Mouse (Mus musculus): ENCODE measurements around the gene Hspa12b. TPM values are rescaled to one million over a fixed set of nuclear protein-coding genes. Genes with fewer than 3 reads are reported as not detected.

Gene Hspa12b
- polyA plus RNA-seq, 1 experiment from 2014 or later = 14.2 TPM

DNA sequence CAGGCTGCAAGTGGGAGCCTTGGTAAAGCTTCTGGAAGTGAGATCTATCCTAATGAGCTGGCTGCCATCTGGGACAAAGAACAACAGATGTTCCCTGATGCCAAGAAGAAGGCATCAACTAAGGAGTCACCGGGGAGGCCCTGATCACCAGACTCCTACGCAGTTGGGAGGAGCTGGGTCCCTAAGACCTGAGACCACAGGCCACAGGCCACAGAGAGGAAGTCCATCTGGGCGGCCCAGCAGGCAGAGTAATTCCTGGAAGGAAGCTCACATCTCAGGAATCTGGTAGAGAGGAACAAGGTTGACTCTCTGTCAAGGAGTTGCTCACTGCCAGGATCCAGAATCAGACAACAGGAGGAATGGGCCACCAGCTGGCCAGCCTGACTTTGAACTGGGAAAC, 2.9 kb upstream of the Hspa12b start:
- ATAC-seq (ENCODE audit: insufficient number of reproducible peaks, insufficient read depth, low FRiP score, low read depth) = no peak
- WGBS = 67% methylated on average over 3 of the region's 3 CpGs
- Histone ChIP-seq H3K36me3 (ENCODE audit: control insufficient read depth, insufficient read depth, low read length) (no peaks in the 10 kb centered on the region), H3K9ac (replicated peaks; ENCODE audit: low read depth, low read length) (no peak overlapping the region), H3K4me1 (ENCODE audit: control insufficient read depth, insufficient read depth, low read length) (peaks cover 21% of the 10 kb centered on the region), H3K27me3 (ENCODE audit: control insufficient read depth, insufficient read depth, low read length) (no peaks in the 10 kb centered on the region), H3K4me3 (ENCODE audit: low read depth, low read length) (no peak overlapping the region), H3K9me3 (ENCODE audit: control insufficient read depth, low read depth, low read length) (no peaks in the 10 kb centered on the region), H3K27ac (ENCODE audit: low read length) (no peak overlapping the region), H3K4me2 (replicated peaks; ENCODE audit: low read depth, low read length) (no peak overlapping the region)

DNA sequence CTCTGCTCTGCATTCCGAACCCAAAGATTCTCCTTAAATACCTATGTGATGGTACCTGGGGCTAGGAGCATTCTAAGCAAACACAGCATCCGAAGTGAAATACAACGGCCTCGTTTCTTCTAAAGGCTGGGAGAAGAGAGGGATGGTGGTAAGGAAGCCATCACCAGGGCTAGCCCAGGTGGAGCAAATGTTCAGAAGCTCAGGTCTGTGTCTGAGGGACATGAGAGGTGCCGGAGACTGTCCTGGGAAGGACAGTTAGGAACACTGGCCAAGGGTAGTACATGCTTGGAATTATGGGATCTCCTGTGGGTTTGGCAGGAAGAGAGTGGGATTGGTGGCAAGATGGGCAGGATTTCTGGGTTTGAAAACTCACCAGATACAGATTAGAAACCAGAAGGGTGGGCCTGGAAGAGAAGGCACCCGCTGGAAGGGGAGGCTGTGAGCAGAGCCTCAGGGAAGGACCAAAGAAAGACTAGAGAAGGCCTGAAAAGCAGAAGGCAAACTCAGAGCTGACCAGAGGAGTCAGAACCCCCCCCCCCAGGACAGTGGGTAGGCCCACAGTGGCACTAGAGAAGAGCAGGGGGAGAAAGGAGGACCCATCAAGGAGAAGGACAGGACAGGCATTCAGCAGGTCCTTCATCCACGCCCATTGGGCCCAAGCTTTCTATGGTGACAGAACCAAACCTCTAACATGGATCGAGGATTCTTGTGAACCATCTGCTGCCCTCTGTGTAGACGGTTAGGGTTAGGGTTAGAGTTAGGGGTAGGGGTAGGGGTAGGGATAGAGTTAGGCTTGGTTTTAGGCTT, 1.7 kb upstream of the Hspa12b start:
- H3K9ac ChIP-seq (replicated peaks; ENCODE audit: low read depth, low read length) = no peak overlapping the region
- no peak overlapping the region for H3K27ac ChIP-seq (ENCODE audit: low read length)
- H3K4me3 ChIP-seq (ENCODE audit: low read depth, low read length) = no peak overlapping the region
- 90% methylated on average over 9 of the region's 9 CpGs for WGBS
- H3K4me1 ChIP-seq (ENCODE audit: control insufficient read depth, insufficient read depth, low read length) = peaks cover 23% of the 10 kb centered on the region
- H3K4me2 ChIP-seq (replicated peaks; ENCODE audit: low read depth, low read length) = no peak overlapping the region
- no peaks in the 10 kb centered on the region for H3K9me3 ChIP-seq (ENCODE audit: control insufficient read depth, low read depth, low read length)
- no peaks in the 10 kb centered on the region for H3K27me3 ChIP-seq (ENCODE audit: control insufficient read depth, insufficient read depth, low read length)
- H3K36me3 ChIP-seq (ENCODE audit: control insufficient read depth, insufficient read depth, low read length) = no peaks in the 10 kb centered on the region
- no peak for ATAC-seq (ENCODE audit: insufficient number of reproducible peaks, insufficient read depth, low FRiP score, low read depth)

DNA sequence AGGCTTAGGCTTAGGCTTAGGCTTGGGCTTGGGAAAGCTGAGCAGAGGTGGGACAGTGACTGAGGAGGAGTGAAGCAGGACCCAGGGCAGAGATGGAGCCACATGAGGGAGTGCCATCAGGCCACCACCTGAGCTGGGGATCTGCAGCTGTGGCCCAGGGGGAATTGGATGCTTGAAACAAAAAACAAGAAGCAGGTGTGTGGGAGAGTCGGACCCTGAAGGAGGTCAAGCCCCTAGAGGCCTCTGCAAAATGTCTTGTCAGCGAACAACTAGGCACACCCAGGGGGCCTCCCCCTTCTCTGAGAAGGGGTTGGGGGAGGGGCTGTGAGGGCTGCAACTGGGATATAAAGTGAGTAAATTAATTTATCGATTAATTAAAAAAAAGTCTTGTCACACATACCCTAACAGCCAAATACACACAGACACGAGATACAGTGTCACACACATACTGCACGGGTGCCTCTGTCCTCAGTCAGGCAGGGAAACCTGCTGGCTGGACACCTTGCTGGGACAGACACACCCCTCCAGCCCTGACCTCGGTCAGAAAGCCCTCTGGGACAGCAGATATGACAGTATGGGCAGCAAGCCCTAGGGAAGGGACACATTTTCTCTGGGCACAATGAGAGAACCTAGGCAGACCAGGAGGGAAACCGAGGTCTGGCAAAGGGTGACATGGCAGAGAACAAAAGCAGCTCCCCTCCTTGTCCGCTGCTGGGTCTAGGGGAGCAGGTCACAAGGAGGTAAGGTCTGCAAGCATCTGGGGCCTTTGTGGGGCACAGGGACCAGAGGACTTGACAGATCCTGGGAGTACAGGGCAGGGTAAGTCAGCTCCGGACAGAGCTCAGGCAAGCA, 890 bp upstream of the Hspa12b start:
- Histone ChIP-seq H3K27ac (ENCODE audit: low read length) (peak overlapping the region; percentile 66; the same call in 1 of the 2 replicates), H3K4me1 (ENCODE audit: control insufficient read depth, insufficient read depth, low read length) (peaks cover 23% of the 10 kb centered on the region), H3K36me3 (ENCODE audit: control insufficient read depth, insufficient read depth, low read length) (no peaks in the 10 kb centered on the region), H3K9ac (replicated peaks; ENCODE audit: low read depth, low read length) (no peak overlapping the region), H3K9me3 (ENCODE audit: control insufficient read depth, low read depth, low read length) (no peaks in the 10 kb centered on the region), H3K4me2 (replicated peaks; ENCODE audit: low read depth, low read length) (peak overlapping the region; percentile 64; the same call in 1 of the 2 replicates), H3K27me3 (ENCODE audit: control insufficient read depth, insufficient read depth, low read length) (no peaks in the 10 kb centered on the region), H3K4me3 (ENCODE audit: low read depth, low read length) (peak overlapping the region; percentile 50; the same call in 1 of the 2 replicates)
- WGBS = 46% methylated on average over 9 of the region's 9 CpGs
- 0 out of 2 replicates have a peak, but pooled peaks have one; percentile 3 for ATAC-seq (ENCODE audit: insufficient number of reproducible peaks, insufficient read depth, low FRiP score, low read depth)

DNA sequence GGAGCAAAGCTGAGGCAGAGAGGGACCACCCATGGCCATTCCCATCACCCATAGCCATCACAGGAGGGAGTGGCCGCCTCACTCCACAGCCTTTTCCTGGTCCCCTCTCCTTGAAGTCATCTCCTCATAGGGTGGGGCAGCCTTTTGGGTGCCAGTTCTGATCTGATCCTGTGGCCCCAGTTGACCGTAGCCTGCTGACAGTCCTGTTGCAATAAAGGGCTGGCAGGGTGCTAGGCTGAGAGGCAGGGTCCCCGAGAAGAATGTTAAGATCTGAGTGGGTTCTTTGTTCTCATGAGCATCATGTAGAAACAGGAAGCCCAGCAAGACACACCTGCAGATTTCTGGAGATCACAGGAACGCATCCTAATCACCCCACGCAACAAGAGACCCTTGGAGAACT, 1.1 kb downstream of the Hspa12b start:
- Histone ChIP-seq H3K9me3 (ENCODE audit: control insufficient read depth, low read depth, low read length) (no peaks in the 10 kb centered on the region), H3K4me2 (replicated peaks; ENCODE audit: low read depth, low read length) (peak overlapping the region; percentile 64), H3K4me3 (ENCODE audit: low read depth, low read length) (peak overlapping the region; percentile 50), H3K27me3 (ENCODE audit: control insufficient read depth, insufficient read depth, low read length) (no peaks in the 10 kb centered on the region), H3K4me1 (ENCODE audit: control insufficient read depth, insufficient read depth, low read length) (peaks cover 23% of the 10 kb centered on the region), H3K36me3 (ENCODE audit: control insufficient read depth, insufficient read depth, low read length) (peaks cover 4% of the 10 kb centered on the region), H3K27ac (ENCODE audit: low read length) (no peak overlapping the region), H3K9ac (replicated peaks; ENCODE audit: low read depth, low read length) (peak overlapping the region; percentile 69; the same call in 1 of the 2 replicates)
- 74% methylated on average over 5 of the region's 5 CpGs for WGBS
- ATAC-seq (ENCODE audit: insufficient number of reproducible peaks, insufficient read depth, low FRiP score, low read depth) = no peak

DNA sequence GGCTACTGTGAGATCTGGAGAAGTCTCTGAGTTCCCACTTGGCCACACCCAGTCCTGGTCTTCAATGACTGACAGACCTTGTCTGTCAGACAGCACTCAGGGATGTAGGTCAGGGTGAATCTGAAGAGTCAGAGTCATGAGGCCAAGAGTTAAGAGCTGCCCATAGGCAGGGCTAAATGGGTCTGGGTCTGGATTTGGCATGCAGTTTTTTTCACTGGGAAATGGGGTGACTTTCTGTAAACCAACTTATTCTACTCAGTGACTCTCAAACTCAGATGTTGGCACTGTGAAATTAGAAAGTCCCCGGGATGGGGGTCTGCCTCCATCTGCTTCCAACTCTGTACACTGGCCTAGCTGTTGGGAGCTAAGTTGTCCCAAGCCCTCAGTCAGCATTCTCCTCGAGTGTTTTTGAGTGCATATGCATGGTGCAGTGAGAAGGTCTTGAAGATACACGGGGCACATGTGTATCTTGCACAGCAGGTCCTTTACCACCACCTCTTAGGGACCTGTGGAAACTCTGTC, 1.6 kb downstream of the Hspa12b start:
- H3K27ac ChIP-seq (ENCODE audit: low read length) = no peak overlapping the region
- H3K9me3 ChIP-seq (ENCODE audit: control insufficient read depth, low read depth, low read length) = no peaks in the 10 kb centered on the region
- H3K4me3 ChIP-seq (ENCODE audit: low read depth, low read length) = peak overlapping the region; percentile 50
- peaks cover 23% of the 10 kb centered on the region for H3K4me1 ChIP-seq (ENCODE audit: control insufficient read depth, insufficient read depth, low read length)
- peaks cover 4% of the 10 kb centered on the region for H3K36me3 ChIP-seq (ENCODE audit: control insufficient read depth, insufficient read depth, low read length)
- no peak overlapping the region for H3K9ac ChIP-seq (replicated peaks; ENCODE audit: low read depth, low read length)
- peak overlapping the region; percentile 64 for H3K4me2 ChIP-seq (replicated peaks; ENCODE audit: low read depth, low read length)
- 78% methylated on average over 3 of the region's 3 CpGs for WGBS
- no peak for ATAC-seq (ENCODE audit: insufficient number of reproducible peaks, insufficient read depth, low FRiP score, low read depth)
- H3K27me3 ChIP-seq (ENCODE audit: control insufficient read depth, insufficient read depth, low read length) = no peaks in the 10 kb centered on the region

DNA sequence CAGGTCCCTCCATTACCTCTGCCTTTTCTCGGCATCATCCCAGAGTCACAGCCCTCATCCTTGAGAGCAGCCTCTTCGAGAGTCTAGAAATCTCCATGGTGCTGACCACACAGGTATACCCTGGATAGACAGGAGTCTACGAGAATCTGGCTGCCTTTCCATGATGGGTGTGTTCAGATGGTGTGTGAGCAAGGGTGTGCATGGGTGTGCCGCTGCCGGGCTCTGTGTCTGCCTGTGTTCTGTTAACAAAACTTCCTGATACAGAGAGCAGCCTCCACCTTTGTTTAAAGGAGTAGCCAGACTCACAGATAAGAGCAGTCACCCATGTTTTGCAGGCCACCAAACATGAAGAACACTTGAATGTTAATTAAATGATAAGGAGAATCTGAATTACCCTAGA, 2.8 kb downstream of the Hspa12b start:
- no peak overlapping the region for H3K27ac ChIP-seq (ENCODE audit: low read length)
- H3K4me1 ChIP-seq (ENCODE audit: control insufficient read depth, insufficient read depth, low read length) = peaks cover 23% of the 10 kb centered on the region
- H3K4me2 ChIP-seq (replicated peaks; ENCODE audit: low read depth, low read length) = 0 out of 2 replicates have a peak overlapping the region, but pooled peaks have one; percentile 6

DNA sequence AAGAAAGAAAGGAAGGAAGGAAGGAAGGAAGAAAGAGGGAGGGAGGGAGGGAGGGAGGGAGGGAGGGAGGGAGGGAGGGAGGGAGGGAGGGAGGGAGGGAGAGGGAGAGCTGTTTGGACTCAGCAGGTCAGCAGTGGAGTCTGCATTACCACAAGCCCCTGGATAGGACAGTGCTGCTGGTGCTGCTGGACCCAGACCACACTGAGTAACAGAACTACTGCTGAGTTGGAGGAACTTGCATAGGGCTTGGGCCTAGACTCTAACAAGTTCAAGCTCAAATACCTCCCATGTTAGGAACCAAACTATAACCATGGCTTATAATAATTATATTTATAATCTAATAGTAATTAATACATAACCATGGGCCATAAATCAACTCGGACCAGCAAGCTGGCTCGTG, 3.8 kb downstream of the Hspa12b start:
- Histone ChIP-seq H3K9me3 (ENCODE audit: control insufficient read depth, low read depth, low read length) (no peaks in the 10 kb centered on the region), H3K27me3 (ENCODE audit: control insufficient read depth, insufficient read depth, low read length) (no peaks in the 10 kb centered on the region), H3K36me3 (ENCODE audit: control insufficient read depth, insufficient read depth, low read length) (peaks cover 17% of the 10 kb centered on the region), H3K4me1 (ENCODE audit: control insufficient read depth, insufficient read depth, low read length) (peaks cover 23% of the 10 kb centered on the region), H3K4me3 (ENCODE audit: low read depth, low read length) (no peak overlapping the region), H3K4me2 (replicated peaks; ENCODE audit: low read depth, low read length) (no peak overlapping the region), H3K27ac (ENCODE audit: low read length) (no peak overlapping the region), H3K9ac (replicated peaks; ENCODE audit: low read depth, low read length) (no peak overlapping the region)
- ATAC-seq (ENCODE audit: insufficient number of reproducible peaks, insufficient read depth, low FRiP score, low read depth) = no peak
- 82% methylated on average over 2 of the region's 2 CpGs for WGBS

More for the DNA sequence above, 2.8 kb downstream of the Hspa12b start:
- ATAC-seq (ENCODE audit: insufficient number of reproducible peaks, insufficient read depth, low FRiP score, low read depth) = no peak
- H3K9ac ChIP-seq (replicated peaks; ENCODE audit: low read depth, low read length) = no peak overlapping the region
- 61% methylated on average over 5 of the region's 5 CpGs for WGBS
- no peaks in the 10 kb centered on the region for H3K9me3 ChIP-seq (ENCODE audit: control insufficient read depth, low read depth, low read length)
- no peak overlapping the region for H3K4me3 ChIP-seq (ENCODE audit: low read depth, low read length)
- H3K36me3 ChIP-seq (ENCODE audit: control insufficient read depth, insufficient read depth, low read length) = peaks cover 11% of the 10 kb centered on the region
- no peaks in the 10 kb centered on the region for H3K27me3 ChIP-seq (ENCODE audit: control insufficient read depth, insufficient read depth, low read length)

DNA sequence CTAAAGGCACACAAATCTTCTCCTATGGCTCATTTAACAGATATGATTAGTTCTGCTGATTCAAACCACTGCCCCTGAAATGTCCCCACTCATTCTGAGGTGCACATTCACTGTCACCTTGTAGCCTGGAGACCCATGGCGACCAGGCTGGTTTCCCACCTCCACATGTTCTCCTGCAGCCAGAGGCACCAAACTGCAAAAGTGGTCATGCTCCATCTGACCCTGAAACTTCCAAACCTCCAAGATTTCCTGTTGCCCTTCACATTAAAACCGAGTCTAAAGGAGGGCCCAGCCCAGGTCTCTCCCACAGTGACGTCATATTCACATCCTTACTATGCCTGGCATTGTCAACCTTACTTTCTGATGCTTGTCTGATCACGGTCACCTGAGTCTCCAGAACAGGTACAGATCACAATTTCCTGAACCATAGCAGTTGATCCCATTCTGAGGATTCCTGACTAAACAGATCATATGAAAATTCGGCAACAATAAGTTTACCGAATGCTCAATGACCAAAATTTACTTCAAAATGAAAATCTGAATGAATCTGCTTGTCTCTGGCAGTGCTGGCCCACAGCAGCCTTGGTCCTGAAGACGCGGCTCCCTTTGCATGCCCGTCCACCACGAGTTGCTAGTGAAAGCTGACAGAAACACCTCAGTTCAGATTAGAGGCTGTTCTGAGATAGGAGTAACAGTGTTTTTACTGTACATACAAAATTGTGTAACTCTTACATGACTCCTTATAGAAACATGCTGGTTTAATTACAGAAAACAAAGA, 5.2 kb downstream of the Hspa12b start:
- 86% methylated on average over 10 of the region's 10 CpGs for WGBS
- H3K9ac ChIP-seq (replicated peaks; ENCODE audit: low read depth, low read length) = no peak overlapping the region
- peaks cover 16% of the 10 kb centered on the region for H3K4me1 ChIP-seq (ENCODE audit: control insufficient read depth, insufficient read depth, low read length)
- H3K4me2 ChIP-seq (replicated peaks; ENCODE audit: low read depth, low read length) = no peak overlapping the region
- H3K4me3 ChIP-seq (ENCODE audit: low read depth, low read length) = no peak overlapping the region
- no peaks in the 10 kb centered on the region for H3K9me3 ChIP-seq (ENCODE audit: control insufficient read depth, low read depth, low read length)
- H3K27me3 ChIP-seq (ENCODE audit: control insufficient read depth, insufficient read depth, low read length) = no peaks in the 10 kb centered on the region
- no peak for ATAC-seq (ENCODE audit: insufficient number of reproducible peaks, insufficient read depth, low FRiP score, low read depth)
- peaks cover 23% of the 10 kb centered on the region for H3K36me3 ChIP-seq (ENCODE audit: control insufficient read depth, insufficient read depth, low read length)
- no peak overlapping the region for H3K27ac ChIP-seq (ENCODE audit: low read length)

Data from stomach, embryonic 14.5 days (tissue).